ENCODE assay signal across 15 mouse cellular contexts in the genomic region with DNA sequence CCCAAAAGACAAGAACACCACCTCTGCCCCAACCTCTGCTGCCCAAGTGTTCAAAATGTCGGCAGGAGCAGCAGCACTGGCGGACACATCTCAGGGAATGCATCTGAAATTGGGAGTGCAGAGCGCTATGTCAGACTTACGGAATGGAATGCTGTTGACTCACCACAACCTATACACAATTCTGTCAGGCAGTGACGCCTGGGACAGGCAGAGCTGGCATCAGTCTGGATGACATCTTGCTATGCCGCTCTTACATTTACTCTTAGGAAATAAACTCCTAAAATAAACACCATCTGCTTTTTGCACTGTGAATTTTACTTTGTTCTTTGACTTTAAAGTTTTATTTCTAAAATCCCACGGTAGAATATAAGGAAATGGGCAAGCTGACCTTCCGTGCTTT.
"Had no signal": no experiment of that assay in that cellular context is flagged by ENCODE, and none has a peak within 500 bp of the region (broad histone marks: within the 10 kb centered on the region; RNA-seq: fewer than 3 reads in every experiment).

No protein-coding gene starts in this region.

- H3K36me3 ChIP-seq: lung, embryonic 15.5 days; midbrain, embryonic 12.5 days had no signal

- H3K27ac ChIP-seq: kidney, embryonic 15.5 days; limb, embryonic 15.5 days; liver, embryonic 13.5 days; lung, embryonic 15.5 days; macrophage; midbrain, embryonic 12.5 days; stomach, postnatal 0 days had no signal

- H3K4me3 ChIP-seq: kidney, embryonic 15.5 days; limb, embryonic 15.5 days; liver, embryonic 13.5 days; lung, embryonic 15.5 days; megakaryocyte, embryonic 14.5 days; midbrain, embryonic 12.5 days had no signal

- ATAC-seq: intestine, embryonic 16.5 days; liver, postnatal 0 days had no signal

- DNase-seq: kidney, adult 2 months; kidney, postnatal 14 days; liver, embryonic 13.5 days; liver, postnatal 0 days; lung, postnatal 14 days; thymus, adult 18-20 months; thymus, postnatal 14 days had no signal

- H3K4me1 ChIP-seq: limb, embryonic 15.5 days; liver, embryonic 13.5 days; lung, embryonic 15.5 days; megakaryocyte, embryonic 14.5 days; midbrain, embryonic 12.5 days had no signal

- H3K9me3 ChIP-seq: kidney, embryonic 15.5 days; limb, embryonic 15.5 days; liver, embryonic 13.5 days; lung, embryonic 15.5 days; megakaryocyte, embryonic 14.5 days; midbrain, embryonic 12.5 days had no signal

- H3K4me2 ChIP-seq: kidney, embryonic 15.5 days; limb, embryonic 15.5 days; liver, embryonic 13.5 days; lung, embryonic 15.5 days; midbrain, embryonic 12.5 days had no signal

- H3K9ac ChIP-seq: kidney, embryonic 15.5 days; limb, embryonic 15.5 days; liver, embryonic 13.5 days; liver, postnatal 0 days; lung, embryonic 15.5 days; midbrain, embryonic 12.5 days had no signal

- H3K27me3 ChIP-seq: kidney, embryonic 15.5 days; limb, embryonic 15.5 days; liver, embryonic 13.5 days; lung, embryonic 15.5 days; megakaryocyte, embryonic 14.5 days; midbrain, embryonic 12.5 days had no signal
